Mouse (Mus musculus): ENCODE measurements at regions not wholly inside any gene's neighbourhood (a gene's known extent, or its start where the extent isn't known, plus 50 kb on each side); places are given as distances from the start of the nearest gene placed in this dataset.

DNA sequence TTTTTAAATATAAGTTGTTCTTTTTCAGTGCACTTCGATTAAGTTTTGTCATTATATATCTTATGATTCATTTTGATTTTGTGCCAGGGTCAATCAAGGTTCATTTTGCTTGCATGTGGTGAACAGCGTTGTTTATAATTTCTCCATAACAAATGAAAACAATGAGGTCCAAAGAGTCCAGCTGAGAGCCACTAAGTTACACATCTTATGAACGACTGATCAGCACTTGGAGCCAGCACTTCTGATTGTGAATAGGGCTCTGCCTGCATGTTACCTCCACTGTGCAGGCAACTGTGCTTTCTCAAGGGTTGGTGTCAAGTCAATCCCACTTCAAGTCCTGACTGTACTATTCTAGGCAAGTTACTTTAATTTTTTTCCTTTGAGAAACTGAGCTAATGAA is 243.5 kb upstream of the Adra1b start:
- TF ChIP-seq CTCF (IDR thresholded peaks at IDR 0.05; ENCODE audit: borderline replicate concordance, insufficient read depth, low read depth, low read length) (no peak), POLR2A (IDR thresholded peaks at IDR 0.05; ENCODE audit: borderline replicate concordance, insufficient read depth, low read length) (no peak)
